Mouse (Mus musculus) stomach, postnatal 0 days (tissue): ENCODE measurements around the gene Hist1h2aa. TPM values are rescaled to one million over a fixed set of nuclear protein-coding genes. Genes with fewer than 3 reads are reported as not detected.

Experiments
- ATAC-seq: fragments of 200-750 bp; cut with Nextera tagmentation; 2 replicates; pipeline ENCODE4 v1.8.0; 2017; ENCODE audit not compliant: low FRiP score, low TSS enrichment
- DNase-seq: peaks from one replicate; pipeline ENCODE4 v3.0.0-alpha.2; 2016; ENCODE audit warnings: low spot score
- H3K27ac ChIP-seq: fragments of 300-500 bp; sonication (generic); replicated peaks from 2 replicates; pipeline ENCODE4 v1.5.1; 2014; ENCODE audit warnings: mild to moderate bottlenecking, control low read depth
- H3K27me3 ChIP-seq: fragments of 300-500 bp; sonication (generic); 2 replicates; pipeline ENCODE4 v1.6.1; 2014; ENCODE audit warnings: low read length; ENCODE audit not compliant: control insufficient read depth, insufficient read depth
- H3K36me3 ChIP-seq: fragments of 300-500 bp; sonication (generic); 2 replicates; pipeline ENCODE4 v1.6.1; 2014; ENCODE audit warnings: low read length, mixed read lengths; ENCODE audit not compliant: control insufficient read depth, insufficient read depth
- H3K4me1 ChIP-seq: fragments of 300-500 bp; sonication (generic); replicated peaks from 2 replicates; pipeline ENCODE4 v1.6.1; 2014; ENCODE audit warnings: antibody characterized with exemption; ENCODE audit not compliant: control insufficient read depth, insufficient read depth
- H3K4me2 ChIP-seq: fragments of 300-500 bp; sonication (generic); replicated peaks from 2 replicates; pipeline ENCODE4 v1.6.1; 2014; ENCODE audit warnings: low read depth, mild to moderate bottlenecking, control low read depth, moderate library complexity
- H3K4me3 ChIP-seq: fragments of 300-500 bp; sonication (generic); 2 replicates; pipeline ENCODE4 v1.5.1; 2014; ENCODE audit warnings: low read depth, low read length, control low read depth
- H3K9ac ChIP-seq: fragments of 300-500 bp; sonication (generic); 2 replicates; pipeline ENCODE4 v1.6.1; 2014; ENCODE audit warnings: mild to moderate bottlenecking, low read length, control low read depth, mixed read lengths
- H3K9me3 ChIP-seq: fragments of 300-500 bp; sonication (generic); 2 replicates; pipeline ENCODE4 v1.6.1; 2016; ENCODE audit warnings: low read length; ENCODE audit not compliant: control insufficient read depth
- CTCF ChIP-seq: IDR thresholded peaks from 2 replicates; pipeline ENCODE4 v1.5.1; 2016; ENCODE audit warnings: antibody characterized with exemption, low read depth, mild to moderate bottlenecking, moderate library complexity
- EP300 ChIP-seq: optimal IDR thresholded peaks from 2 replicates; pipeline ENCODE3; 2016; ENCODE audit warnings: antibody characterized with exemption
- WGBS: fragments of 180-500 bp; shearing (Covaris S2); extraction: QIAGEN DNeasy Blood & Tissue Kit; methylation state at CpG from one replicate; pipeline ENCODE4 v1.1.7; 2014; 5-methylcytosine and 5-hydroxymethylcytosine counted together
- microRNA-seq: library from miRNA; unstranded; fragments of <30 nt; microRNA quantifications from one replicate; pipeline ENCODE4, GENCODE M21; 2016
- polyA plus RNA-seq: library from polyadenylated mRNA; unstranded; fragments of >200 nt; fragmentation: Nextera tagmentation; extraction: Ambion mirVana; gene quantifications from 2 replicates; pipeline ENCODE4 v1.2.1, GENCODE M21; 2015

Hist1h2aa gene
- polyA plus RNA-seq, 1 experiment from 2014 or later: not detected

- Histone ChIP-seq H3K4me1 (no peaks in the 10 kb centered on the region), H3K27me3 (no peaks in the 10 kb centered on the region), H3K4me2 (no peak overlapping the region), H3K9ac (no peak overlapping the region), H3K36me3 (no peaks in the 10 kb centered on the region), H3K9me3 (no peaks in the 10 kb centered on the region), H3K4me3 (no peak overlapping the region), H3K27ac (no peak overlapping the region)
- no peak for ATAC-seq
- peak; percentile 64 for TF ChIP-seq CTCF
- TF ChIP-seq EP300: no peak
- 62% methylated on average over 3 of the region's 3 CpGs for WGBS
- DNase-seq: peak; percentile 31
Measured at GRCm38 (mm10) chr13:23950928-23951327, 16.7 kb downstream of the Hist1h2aa start.

- H3K4me2 ChIP-seq: no peak overlapping the region
- H3K9ac ChIP-seq: no peak overlapping the region
- no peaks in the 10 kb centered on the region for H3K36me3 ChIP-seq
- H3K4me1 ChIP-seq: no peaks in the 10 kb centered on the region
- no peak for TF ChIP-seq CTCF
- TF ChIP-seq EP300: no peak
- no peak overlapping the region for H3K4me3 ChIP-seq
- DNase-seq: no peak
- no peak for ATAC-seq
- no peaks in the 10 kb centered on the region for H3K9me3 ChIP-seq
- H3K27me3 ChIP-seq: no peaks in the 10 kb centered on the region
- 7% methylated on average over 2 of the region's 2 CpGs for WGBS
- no peak overlapping the region for H3K27ac ChIP-seq
Measured at GRCm38 (mm10) chr13:23959776-23960175, 25.5 kb downstream of the Hist1h2aa start.

- no peak overlapping the region for H3K9ac ChIP-seq
- no peaks in the 10 kb centered on the region for H3K36me3 ChIP-seq
- H3K9me3 ChIP-seq: no peaks in the 10 kb centered on the region
- TF ChIP-seq EP300 (no peak), CTCF (no peak)
- WGBS: 74% methylated on average over 2 of the region's 2 CpGs
- no peaks in the 10 kb centered on the region for H3K27me3 ChIP-seq
- H3K4me3 ChIP-seq: no peak overlapping the region
- H3K27ac ChIP-seq: no peak overlapping the region
- H3K4me2 ChIP-seq: no peak overlapping the region
- no peaks in the 10 kb centered on the region for H3K4me1 ChIP-seq
- ATAC-seq: no peak
- DNase-seq: no peak
Measured at GRCm38 (mm10) chr13:23964909-23965308, 30.6 kb downstream of the Hist1h2aa start.

GRCm38 (mm10) chr13:23971870-23972269, 37.6 kb downstream of the Hist1h2aa start:
- Histone ChIP-seq H3K9me3 (no peaks in the 10 kb centered on the region), H3K27me3 (no peaks in the 10 kb centered on the region), H3K4me3 (no peak overlapping the region), H3K9ac (no peak overlapping the region), H3K36me3 (no peaks in the 10 kb centered on the region), H3K27ac (no peak overlapping the region), H3K4me1 (no peaks in the 10 kb centered on the region), H3K4me2 (no peak overlapping the region)
- DNase-seq (no peak), ATAC-seq (no peak)
- WGBS: 66% methylated on average over 2 of the region's 2 CpGs
- TF ChIP-seq EP300 (no peak), CTCF (no peak)

- no peaks in the 10 kb centered on the region for H3K36me3 ChIP-seq
Measured at GRCm38 (mm10) chr13:23972271-23972670, 38.0 kb downstream of the Hist1h2aa start.

More at GRCm38 (mm10) chr13:23972271-23972670, 38.0 kb downstream of the Hist1h2aa start:
- H3K27ac ChIP-seq: no peak overlapping the region
- ATAC-seq (no peak), DNase-seq (no peak)
- TF ChIP-seq EP300 (no peak), CTCF (no peak)
- no peaks in the 10 kb centered on the region for H3K9me3 ChIP-seq
- H3K27me3 ChIP-seq: no peaks in the 10 kb centered on the region
- H3K4me1 ChIP-seq: no peaks in the 10 kb centered on the region
- no peak overlapping the region for H3K4me2 ChIP-seq
- H3K4me3 ChIP-seq: no peak overlapping the region
- WGBS: 48% methylated on average over 5 of the region's 5 CpGs
- no peak overlapping the region for H3K9ac ChIP-seq

Small RNA genes lying within 50 kb of the gene (microRNA-seq; reads per million reads assigned to microRNA genes)
- gene Gm44344: not detected

Other genes starting within 250 kb of the Hist1h2aa start
- not detected in 2 replicates for gene Hist1h1t, start 238.6 kb upstream of the Hist1h2aa start, polyA plus RNA-seq
- 2.1 and 3.2 TPM in 2 replicates for gene Hist1h4c, start 236.0 kb upstream of the Hist1h2aa start, polyA plus RNA-seq
- gene Hfe, start 223.6 kb upstream of the Hist1h2aa start, polyA plus RNA-seq: 11.2 and 12.9 TPM in 2 replicates
- gene Hist1h1c, start 195.7 kb upstream of the Hist1h2aa start, polyA plus RNA-seq: 96.1 and 104 TPM in 2 replicates
- 1.2 and 1.8 TPM in 2 replicates for gene Hist1h3c, start 188.9 kb upstream of the Hist1h2aa start, polyA plus RNA-seq
- gene Hist1h2bb, start 187.7 kb upstream of the Hist1h2aa start, polyA plus RNA-seq: 0.40 and 0.91 TPM in 2 replicates
- gene Hist1h2ab, start 183.3 kb upstream of the Hist1h2aa start, polyA plus RNA-seq: 7.3 and 15.7 TPM in 2 replicates
- 3.9 and 6.7 TPM in 2 replicates for gene Hist1h3b, start 182.2 kb upstream of the Hist1h2aa start, polyA plus RNA-seq
- 0.46 and 2.0 TPM in 2 replicates for gene Hist1h4b, start 177.4 kb upstream of the Hist1h2aa start, polyA plus RNA-seq
- 0.34 and 0.80 TPM in 2 replicates for gene Hist1h4a, start 173.2 kb upstream of the Hist1h2aa start, polyA plus RNA-seq
- gene Hist1h3a, start 172.1 kb upstream of the Hist1h2aa start, polyA plus RNA-seq: 1.9 and 3.7 TPM in 2 replicates
- 0.64 and 1.4 TPM in 2 replicates for gene Hist1h1a, start 170.8 kb upstream of the Hist1h2aa start, polyA plus RNA-seq
- 0.18 and 0.29 TPM in 2 replicates for gene Trim38, start 164.5 kb upstream of the Hist1h2aa start, polyA plus RNA-seq
- 0.59 and 0.61 TPM in 2 replicates for gene Slc17a2, start 127.5 kb upstream of the Hist1h2aa start, polyA plus RNA-seq
- not detected in 2 replicates for gene Slc17a3, start 95.0 kb upstream of the Hist1h2aa start, polyA plus RNA-seq
- gene Slc17a1, start 66.7 kb upstream of the Hist1h2aa start, polyA plus RNA-seq: not detected in 2 replicates
- gene Slc17a4, start 19.5 kb upstream of the Hist1h2aa start, polyA plus RNA-seq: 0.07 and 0.21 TPM in 2 replicates
- not detected in 2 replicates for gene Hist1h2ba, start 306 bp upstream of the Hist1h2aa start, polyA plus RNA-seq
- gene Scgn, start 56.8 kb downstream of the Hist1h2aa start, polyA plus RNA-seq: 10.9 and 11.3 TPM in 2 replicates